Mouse (Mus musculus): ENCODE results near the gene Ppp5c. TPM values are rescaled to one million over a fixed set of nuclear protein-coding genes. Genes with fewer than 3 reads are reported as not detected.

Ppp5c gene
- total and polyA plus RNA-seq, 3 experiments, result 94.2 to 249 (median 178) TPM

DNA sequence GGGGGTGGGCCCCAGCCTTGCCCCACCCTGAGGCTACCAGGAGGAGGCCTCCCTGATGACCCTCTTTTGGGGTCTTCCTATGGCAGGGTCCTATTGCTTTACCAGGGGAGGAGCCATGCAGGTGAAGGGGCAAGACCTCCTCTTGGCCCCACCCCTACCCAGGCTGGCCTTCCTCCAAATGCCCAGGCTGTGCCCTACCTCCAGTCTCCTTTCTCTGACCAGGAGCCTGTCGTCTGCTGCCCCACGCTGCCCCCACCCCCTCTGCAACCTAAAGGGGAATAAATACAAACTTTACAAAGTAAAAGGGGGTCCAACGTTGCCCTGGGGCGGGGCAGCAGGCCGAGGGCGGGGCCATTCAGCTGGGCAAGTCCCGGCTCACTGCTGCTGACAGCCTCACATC, 23.0 kb downstream of the Ppp5c start:
- no peaks in the 10 kb centered on the region for H3K79me2 ChIP-seq (ENCODE audit: control insufficient read depth, insufficient read depth, low read length, poor library complexity)
- no peak overlapping the region for H3K9ac ChIP-seq (ENCODE audit: control insufficient read depth, low read depth, low read length, poor library complexity, severe bottlenecking)
- H3K27me3 ChIP-seq (ENCODE audit: control insufficient read depth in 1 of 2, insufficient read depth in 2 of 2, low read length in 2 of 2), result no peaks in the 10 kb centered on the region
- H3K4me1 ChIP-seq (ENCODE audit: control insufficient read depth in 1 of 2, insufficient read depth in 2 of 2, low read length in 2 of 2), result peaks cover 2 to 4% of the 10 kb centered on the region in 2 experiments; a peak in 2 of 4 replicates
- H3K9me3 ChIP-seq (replicated peaks; ENCODE audit: insufficient read depth, low read length), result no peaks in the 10 kb centered on the region
- DNase-seq (ENCODE audit: low read depth, low spot score), result no peak
- H3K36me3 ChIP-seq (ENCODE audit: control insufficient read depth in 1 of 2, insufficient read depth in 2 of 2, low read length in 2 of 2), result peaks cover 5 to 6% of the 10 kb centered on the region in 2 experiments; a peak in 3 of 4 replicates
- no peak overlapping the region for H3K4me3 ChIP-seq (ENCODE audit: control insufficient read depth in 1 of 2, insufficient read depth in 1 of 2, low read depth in 2 of 2, low read length in 2 of 2)
- TF ChIP-seq HCFC1 (IDR thresholded peaks at IDR 0.05; ENCODE audit: low read depth, low read length) (no peak), RCOR1 (IDR thresholded peaks at IDR 0.05; ENCODE audit: low read depth, low read length) (no peak), CTCF (IDR thresholded peaks at IDR 0.05 in 2 of 3, conservative IDR thresholded peaks at IDR 0.05 in 1 of 3; ENCODE audit: control insufficient read depth in 1 of 3, insufficient read depth in 1 of 3, low read depth in 2 of 3, low read length in 3 of 3, poor library complexity in 1 of 3, severe bottlenecking in 1 of 3) (no peak), GABPA (IDR thresholded peaks at IDR 0.05; ENCODE audit: low read depth, low read length) (no peak), BHLHE40 (IDR thresholded peaks at IDR 0.05; ENCODE audit: borderline replicate concordance, low read depth, low read length) (no peak), MYB (IDR thresholded peaks at IDR 0.05; ENCODE audit: low read depth, low read length) (no peak), POLR2A (IDR thresholded peaks at IDR 0.05; ENCODE audit: control insufficient read depth in 1 of 2, insufficient read depth in 1 of 2, low read depth in 1 of 2, low read length in 2 of 2, poor library complexity in 1 of 2) (no peak), MEF2A (IDR thresholded peaks at IDR 0.05; ENCODE audit: extremely low read depth, insufficient replicate concordance, low read depth, low read length, poor library complexity, severe bottlenecking) (no peak), USF2 (IDR thresholded peaks at IDR 0.05; ENCODE audit: borderline replicate concordance in 1 of 2, insufficient read depth in 1 of 2, low read depth in 1 of 2, low read length in 2 of 2) (no peak), UBTF (IDR thresholded peaks at IDR 0.05; ENCODE audit: borderline replicate concordance, insufficient read depth, low read depth, low read length) (no peak), KAT2A (conservative IDR thresholded peaks at IDR 0.05; ENCODE audit: low read depth, low read length) (no peak), POLR2AphosphoS2 (IDR thresholded peaks at IDR 0.05; ENCODE audit: low read length) (no peak), ZKSCAN1 (IDR thresholded peaks at IDR 0.05; ENCODE audit: low read depth, low read length) (no peak), CHD2 (IDR thresholded peaks at IDR 0.05; ENCODE audit: low read length) (no peak), GATA1 (IDR thresholded peaks at IDR 0.05; ENCODE audit: low read depth, low read length) (no peak), TBP (IDR thresholded peaks at IDR 0.05; ENCODE audit: low read depth, low read length) (no peak), CHD1 (IDR thresholded peaks at IDR 0.05; ENCODE audit: low read depth, low read length) (no peak), ZC3H11A (IDR thresholded peaks at IDR 0.05; ENCODE audit: low read depth, low read length) (no peak)
- H3K27ac ChIP-seq (ENCODE audit: control insufficient read depth, low read depth, low read length), result no peak overlapping the region

GRCm38 (mm10) chr7:17003230-17003960, 24.3 kb downstream of the Ppp5c start:
- Histone ChIP-seq H3K4me1 (ENCODE audit: control insufficient read depth in 1 of 2, insufficient read depth in 2 of 2, low read length in 2 of 2) (peaks cover 8 to 12% of the 10 kb centered on the region in 2 experiments), H3K9ac (ENCODE audit: control insufficient read depth, low read depth, low read length, poor library complexity, severe bottlenecking) (no peak overlapping the region), H3K4me3 (ENCODE audit: control insufficient read depth in 1 of 2, insufficient read depth in 1 of 2, low read depth in 2 of 2, low read length in 2 of 2) (no peak overlapping the region), H3K27me3 (ENCODE audit: control insufficient read depth in 1 of 2, insufficient read depth in 2 of 2, low read length in 2 of 2) (no peaks in the 10 kb centered on the region), H3K79me2 (ENCODE audit: control insufficient read depth, insufficient read depth, low read length, poor library complexity) (no peaks in the 10 kb centered on the region), H3K9me3 (replicated peaks; ENCODE audit: insufficient read depth, low read length) (no peaks in the 10 kb centered on the region), H3K27ac (ENCODE audit: control insufficient read depth, low read depth, low read length) (no peak overlapping the region), H3K36me3 (ENCODE audit: control insufficient read depth in 1 of 2, insufficient read depth in 2 of 2, low read length in 2 of 2) (peaks cover 6 to 9% of the 10 kb centered on the region in 2 experiments)
- DNase-seq (ENCODE audit: low read depth, low spot score), result peak; percentile 77
- TF ChIP-seq SMC3 (IDR thresholded peaks at IDR 0.05; ENCODE audit: low read depth, low read length) (0 out of 2 replicates have a peak, but pooled peaks have one; percentile 3), ZNF384 (IDR thresholded peaks at IDR 0.05; ENCODE audit: low read depth, low read length) (no peak), E2F4 (IDR thresholded peaks at IDR 0.05; ENCODE audit: borderline replicate concordance, low read depth, low read length) (no peak), KAT2A (conservative IDR thresholded peaks at IDR 0.05; ENCODE audit: low read depth, low read length) (no peak), MXI1 (IDR thresholded peaks at IDR 0.05; ENCODE audit: low read depth, low read length) (no peak)
